Mouse (Mus musculus): Measurements from ENCODE around the gene Hs3st5. TPM values are rescaled to one million over a fixed set of nuclear protein-coding genes. Genes with fewer than 3 reads are reported as not detected.

Hs3st5 gene
- total and polyA plus RNA-seq, 3 experiments, result 0.11 TPM; not detected in 2

DNA sequence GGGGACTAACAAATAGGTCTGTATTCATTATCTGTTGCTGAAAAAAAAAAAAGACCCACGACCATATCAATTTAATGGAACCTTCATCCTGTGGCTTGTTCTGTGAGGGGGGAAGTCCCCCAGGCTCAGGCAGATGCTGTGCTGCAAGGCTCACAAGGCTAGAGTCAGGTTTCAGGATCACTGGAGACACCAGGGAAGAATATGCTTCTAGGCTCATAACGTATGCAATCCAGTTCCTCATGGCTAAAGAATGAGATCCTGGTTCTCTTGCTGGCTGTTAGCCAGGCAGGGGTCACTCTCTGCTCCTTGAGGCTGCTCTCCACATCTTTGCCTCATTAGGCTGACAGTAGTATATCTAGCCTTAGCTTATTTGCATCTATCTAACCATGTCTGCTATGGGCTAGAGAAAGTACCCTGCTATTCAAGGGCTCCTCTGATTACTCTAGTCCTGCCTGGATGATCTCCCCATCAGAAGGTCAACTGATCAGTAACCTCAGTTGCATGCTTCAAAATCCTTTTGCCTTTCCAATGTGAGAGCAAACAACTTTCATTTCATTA lies 294.4 kb downstream of the Hs3st5 start:
- TF ChIP-seq GATA2 (IDR thresholded peaks at IDR 0.05; ENCODE audit: borderline replicate concordance, low read depth, low read length) (no peak), CTCF (IDR thresholded peaks at IDR 0.05; ENCODE audit: low read depth, low read length) (no peak), GATA1 (IDR thresholded peaks at IDR 0.05; ENCODE audit: borderline replicate concordance, low read length) (no peak), TAL1 (conservative IDR thresholded peaks at IDR 0.05; ENCODE audit: low read depth, low read length) (no peak), POLR2AphosphoS5 (IDR thresholded peaks at IDR 0.05; ENCODE audit: insufficient replicate concordance, low read depth, low read length) (no peak)
- DNase-seq (ENCODE audit: low spot score) (no peak), ATAC-seq (ENCODE audit: extremely low read depth, insufficient number of reproducible peaks, low FRiP score, poor library complexity, severe bottlenecking) (no peak)
- Histone ChIP-seq H3K4me1 (ENCODE audit: insufficient read depth, low read depth, low read length) (no peaks in the 10 kb centered on the region), H3K9me3 (replicated peaks) (no peaks in the 10 kb centered on the region), H3K27me3 (ENCODE audit: insufficient read depth, low read length) (no peaks in the 10 kb centered on the region), H3K4me3 (ENCODE audit: low read depth, low read length) (no peak overlapping the region), H3K36me3 (replicated peaks) (no peaks in the 10 kb centered on the region)

DNA sequence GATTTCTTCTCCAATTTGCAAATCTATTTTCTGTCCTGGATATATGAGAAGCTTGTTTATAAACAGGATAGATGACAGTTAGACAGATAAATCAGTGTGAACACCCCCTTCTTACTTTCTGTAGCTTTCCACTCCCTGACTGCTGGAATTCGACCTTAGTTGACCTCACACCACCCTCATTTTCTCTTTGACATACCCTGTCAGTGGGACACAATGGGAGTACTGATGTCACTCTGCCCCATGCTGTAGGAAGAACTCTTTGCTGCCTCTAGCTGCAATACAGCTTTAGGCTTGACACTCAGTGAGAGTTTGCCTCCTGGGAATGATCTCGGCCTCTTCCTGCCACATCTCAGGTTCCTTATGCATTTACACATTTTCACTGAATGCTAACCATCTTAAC lies 297.1 kb downstream of the Hs3st5 start:
- Histone ChIP-seq H3K4me3 (ENCODE audit: low read depth, low read length) (no peak overlapping the region), H3K36me3 (replicated peaks) (no peaks in the 10 kb centered on the region), H3K27me3 (ENCODE audit: insufficient read depth, low read length) (no peaks in the 10 kb centered on the region), H3K4me1 (ENCODE audit: insufficient read depth, low read depth, low read length) (no peaks in the 10 kb centered on the region), H3K9me3 (replicated peaks) (no peaks in the 10 kb centered on the region)
- DNase-seq (ENCODE audit: low spot score) (no peak), ATAC-seq (ENCODE audit: extremely low read depth, insufficient number of reproducible peaks, low FRiP score, poor library complexity, severe bottlenecking) (no peak)
- TF ChIP-seq POLR2AphosphoS5 (IDR thresholded peaks at IDR 0.05; ENCODE audit: insufficient replicate concordance, low read depth, low read length) (no peak), GATA1 (IDR thresholded peaks at IDR 0.05; ENCODE audit: borderline replicate concordance, low read length) (no peak), CTCF (IDR thresholded peaks at IDR 0.05; ENCODE audit: low read depth, low read length) (no peak)

DNA sequence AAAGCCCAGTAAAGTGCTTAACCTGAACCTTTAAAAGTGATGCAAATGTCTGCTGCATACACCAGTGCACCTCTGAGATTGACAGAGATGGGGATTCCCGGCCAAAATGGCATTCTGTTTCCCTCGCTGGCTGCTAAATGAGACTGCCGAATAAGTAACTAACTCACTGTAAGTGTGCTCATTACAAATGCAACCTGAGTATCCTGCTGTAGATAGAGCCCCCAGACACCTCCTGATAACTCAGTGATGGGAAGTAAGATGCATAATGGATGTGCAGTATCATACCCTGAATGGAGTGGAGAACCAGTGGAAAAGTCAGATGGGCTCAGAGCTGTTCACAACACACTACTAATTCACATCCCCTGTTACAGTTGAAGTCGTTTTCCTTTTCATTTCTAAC lies 298.7 kb downstream of the Hs3st5 start:
- TF ChIP-seq GATA1 (IDR thresholded peaks at IDR 0.05; ENCODE audit: borderline replicate concordance, low read length), result no peak
- no peak for TF ChIP-seq CTCF (IDR thresholded peaks at IDR 0.05; ENCODE audit: low read depth, low read length)
- TF ChIP-seq POLR2AphosphoS5 (IDR thresholded peaks at IDR 0.05; ENCODE audit: insufficient replicate concordance, low read depth, low read length), result no peak
- TF ChIP-seq GATA2 (IDR thresholded peaks at IDR 0.05; ENCODE audit: borderline replicate concordance, low read depth, low read length), result no peak
- no peak for TF ChIP-seq TAL1 (conservative IDR thresholded peaks at IDR 0.05; ENCODE audit: low read depth, low read length)
- DNase-seq (ENCODE audit: low spot score) (no peak), ATAC-seq (ENCODE audit: extremely low read depth, insufficient number of reproducible peaks, low FRiP score, poor library complexity, severe bottlenecking) (no peak)
- H3K4me3 ChIP-seq (ENCODE audit: low read depth, low read length), result no peak overlapping the region
- H3K27me3 ChIP-seq (ENCODE audit: insufficient read depth, low read length), result no peaks in the 10 kb centered on the region
- no peaks in the 10 kb centered on the region for H3K9me3 ChIP-seq (replicated peaks)
- no peaks in the 10 kb centered on the region for H3K36me3 ChIP-seq (replicated peaks)
- no peaks in the 10 kb centered on the region for H3K4me1 ChIP-seq (ENCODE audit: insufficient read depth, low read depth, low read length)

DNA sequence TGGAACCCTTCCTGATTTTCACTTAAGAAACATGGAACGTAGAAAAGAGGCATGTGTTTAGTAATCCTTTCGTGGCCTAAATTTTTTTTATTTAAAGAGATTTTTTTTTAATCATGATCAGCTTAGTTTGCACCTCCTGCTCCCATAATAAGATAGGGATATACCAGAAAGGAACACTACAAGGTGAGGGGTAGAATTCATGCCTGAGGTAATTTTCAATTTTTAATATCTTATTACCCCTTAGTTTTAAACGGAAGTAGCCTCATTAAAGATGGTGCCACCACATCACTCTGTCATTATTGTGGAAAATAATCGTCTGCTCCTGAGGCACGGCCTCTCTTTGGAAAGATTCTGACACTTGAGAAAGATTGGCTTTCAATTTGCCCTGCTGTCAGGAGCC lies 299.2 kb downstream of the Hs3st5 start:
- Histone ChIP-seq H3K36me3 (replicated peaks) (no peaks in the 10 kb centered on the region), H3K27me3 (ENCODE audit: insufficient read depth, low read length) (no peaks in the 10 kb centered on the region), H3K4me1 (ENCODE audit: insufficient read depth, low read depth, low read length) (no peaks in the 10 kb centered on the region), H3K4me3 (ENCODE audit: low read depth, low read length) (no peak overlapping the region), H3K9me3 (replicated peaks) (no peaks in the 10 kb centered on the region)
- TF ChIP-seq TAL1 (conservative IDR thresholded peaks at IDR 0.05; ENCODE audit: low read depth, low read length) (no peak), CTCF (IDR thresholded peaks at IDR 0.05; ENCODE audit: low read depth, low read length) (no peak), POLR2AphosphoS5 (IDR thresholded peaks at IDR 0.05; ENCODE audit: insufficient replicate concordance, low read depth, low read length) (no peak), GATA1 (IDR thresholded peaks at IDR 0.05; ENCODE audit: borderline replicate concordance, low read length) (no peak), GATA2 (IDR thresholded peaks at IDR 0.05; ENCODE audit: borderline replicate concordance, low read depth, low read length) (no peak)
- ATAC-seq (ENCODE audit: extremely low read depth, insufficient number of reproducible peaks, low FRiP score, poor library complexity, severe bottlenecking) (no peak), DNase-seq (ENCODE audit: low spot score) (no peak)

DNA sequence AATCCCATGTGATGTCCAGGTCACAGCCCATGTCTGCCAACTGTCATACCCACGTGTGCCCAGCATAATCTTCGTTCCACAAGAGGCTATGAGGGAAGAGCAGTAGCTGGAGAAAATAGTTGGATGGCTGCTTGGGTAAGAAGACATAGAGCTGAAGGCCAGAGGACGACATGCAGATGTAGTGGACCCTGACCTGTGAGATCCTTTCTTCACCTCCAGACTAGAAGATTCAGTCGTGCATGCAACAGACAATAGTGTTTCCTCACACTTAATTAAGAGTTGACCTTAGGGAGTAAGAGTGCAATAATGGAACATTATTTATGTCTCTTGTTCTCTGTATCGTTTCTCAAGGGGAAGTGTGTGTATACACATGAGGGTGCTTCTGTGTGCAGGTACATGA lies 300.4 kb downstream of the Hs3st5 start:
- DNase-seq (ENCODE audit: low spot score) (no peak), ATAC-seq (ENCODE audit: extremely low read depth, insufficient number of reproducible peaks, low FRiP score, poor library complexity, severe bottlenecking) (no peak)
- no peak for TF ChIP-seq TAL1 (conservative IDR thresholded peaks at IDR 0.05; ENCODE audit: low read depth, low read length)
- TF ChIP-seq GATA1 (IDR thresholded peaks at IDR 0.05; ENCODE audit: borderline replicate concordance, low read length), result no peak
- no peak for TF ChIP-seq POLR2AphosphoS5 (IDR thresholded peaks at IDR 0.05; ENCODE audit: insufficient replicate concordance, low read depth, low read length)
- no peak for TF ChIP-seq GATA2 (IDR thresholded peaks at IDR 0.05; ENCODE audit: borderline replicate concordance, low read depth, low read length)
- no peak for TF ChIP-seq CTCF (IDR thresholded peaks at IDR 0.05; ENCODE audit: low read depth, low read length)
- Histone ChIP-seq H3K36me3 (replicated peaks) (no peaks in the 10 kb centered on the region), H3K4me1 (ENCODE audit: insufficient read depth, low read depth, low read length) (no peaks in the 10 kb centered on the region), H3K4me3 (ENCODE audit: low read depth, low read length) (no peak overlapping the region), H3K27me3 (ENCODE audit: insufficient read depth, low read length) (no peaks in the 10 kb centered on the region), H3K9me3 (replicated peaks) (no peaks in the 10 kb centered on the region)

DNA sequence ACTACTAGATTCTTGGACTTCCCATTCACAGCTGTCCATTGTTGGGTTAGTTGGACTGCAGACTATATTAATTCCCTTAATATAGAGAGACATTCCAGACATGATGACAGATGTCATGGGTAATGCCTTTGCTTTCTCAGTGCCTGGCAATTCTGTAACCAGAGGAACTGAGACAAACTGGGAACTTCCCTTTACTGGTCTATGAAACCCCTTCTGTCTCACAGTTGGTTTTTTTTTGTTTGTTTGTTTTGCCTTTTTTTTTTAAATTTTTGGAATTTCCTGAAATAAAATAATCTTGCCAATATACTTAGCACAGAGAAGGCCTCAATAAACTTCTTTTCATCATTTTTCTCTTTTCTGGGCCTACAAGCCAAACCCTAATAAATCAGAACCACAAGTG lies 312.3 kb downstream of the Hs3st5 start:
- DNase-seq (ENCODE audit: low spot score) (no peak), ATAC-seq (ENCODE audit: extremely low read depth, insufficient number of reproducible peaks, low FRiP score, poor library complexity, severe bottlenecking) (no peak)
- TF ChIP-seq GATA2 (IDR thresholded peaks at IDR 0.05; ENCODE audit: borderline replicate concordance, low read depth, low read length), result no peak
- no peak for TF ChIP-seq POLR2AphosphoS5 (IDR thresholded peaks at IDR 0.05; ENCODE audit: insufficient replicate concordance, low read depth, low read length)
- no peak for TF ChIP-seq GATA1 (IDR thresholded peaks at IDR 0.05; ENCODE audit: borderline replicate concordance, low read length)
- no peak for TF ChIP-seq CTCF (IDR thresholded peaks at IDR 0.05; ENCODE audit: low read depth, low read length)
- no peak for TF ChIP-seq TAL1 (conservative IDR thresholded peaks at IDR 0.05; ENCODE audit: low read depth, low read length)
- H3K9me3 ChIP-seq (replicated peaks), result no peaks in the 10 kb centered on the region
- H3K27me3 ChIP-seq (ENCODE audit: insufficient read depth, low read length), result no peaks in the 10 kb centered on the region
- no peaks in the 10 kb centered on the region for H3K36me3 ChIP-seq (replicated peaks)
- no peaks in the 10 kb centered on the region for H3K4me1 ChIP-seq (ENCODE audit: insufficient read depth, low read depth, low read length)
- H3K4me3 ChIP-seq (ENCODE audit: low read depth, low read length), result no peak overlapping the region

Measured in G1E (cell line).